In genomic region chr9:83304925-83305324, GRCm38 (mm10) we compare ENCODE assay signal across 15 mouse cellular contexts.
DNase-seq lines count a peak whose midpoint lies in the region; ATAC-seq and TF ChIP-seq lines count a peak whose summit lies in the region.
"Had no signal": no experiment of that assay in that cellular context is flagged by ENCODE, and none has a peak within 500 bp of the region (broad histone marks: within the 10 kb centered on the region; RNA-seq: fewer than 3 reads in every experiment).

No protein-coding gene starts in this region.

- peaks cover 23% of the 10 kb centered on the region for H3K4me1 ChIP-seq in kidney, embryonic 15.5 days
- peaks cover 32% of the 10 kb centered on the region for H3K4me1 ChIP-seq in limb, embryonic 15.5 days
- H3K4me1 ChIP-seq: heart, embryonic 15.5 days; liver, embryonic 15.5 days; megakaryocyte, embryonic 14.5 days had no signal

- H3K4me3 ChIP-seq in kidney, embryonic 15.5 days (replicated peaks): no peak overlapping the region
- H3K4me3 ChIP-seq in limb, embryonic 15.5 days: no peak overlapping the region
- no peak overlapping the region for H3K4me3 ChIP-seq in gastrocnemius, adult 2 months
- H3K4me3 ChIP-seq: heart, embryonic 15.5 days; hindbrain, embryonic 12.5 days; liver, embryonic 15.5 days; megakaryocyte, embryonic 14.5 days had no signal

- no peak for DNase-seq in kidney, adult 8-10 months
- DNase-seq in ES-CJ7 (ENCODE audit: low read depth, low spot score): peak; percentile 61
- DNase-seq in ZHBTc4 (ENCODE audit: low read depth, low spot score): peak; percentile 88
- DNase-seq in B cell, adult 2 months: no peak
- DNase-seq in gastrocnemius, adult 2 months: no peak
- DNase-seq: adrenal gland, adult 8-10 months; cerebellum, postnatal 10 days; kidney, adult 9 months; retina, postnatal 1 day had no signal

- H3K27me3 ChIP-seq in kidney, embryonic 15.5 days: no peaks in the 10 kb centered on the region
- no peaks in the 10 kb centered on the region for H3K27me3 ChIP-seq in limb, embryonic 15.5 days
- H3K27me3 ChIP-seq: hindbrain, embryonic 12.5 days; liver, embryonic 15.5 days had no signal

- intact Hi-C loops in gastrocnemius, adult 2 months (cut with DNase I): no loop called here

- H3K9ac ChIP-seq in kidney, embryonic 15.5 days: no peak overlapping the region
- no peak overlapping the region for H3K9ac ChIP-seq in limb, embryonic 15.5 days
- H3K9ac ChIP-seq: heart, embryonic 15.5 days; hindbrain, embryonic 12.5 days; liver, embryonic 15.5 days had no signal

- ATAC-seq in kidney, embryonic 15.5 days (replicated peaks; ENCODE audit: low FRiP score): peak; percentile 61; the same call in 1 of the 2 replicates
- ATAC-seq in limb, embryonic 15.5 days (ENCODE audit: insufficient number of reproducible peaks, low FRiP score, low TSS enrichment, low read depth): 0 out of 2 replicates have a peak, but pooled peaks have one; percentile 49

- no peak for TF ChIP-seq CTCF in gastrocnemius, adult 2 months (IDR thresholded peaks at IDR 0.05)

- H3K27ac ChIP-seq in kidney, embryonic 15.5 days: peak overlapping the region; percentile 37; the same call in 1 of the 2 replicates
- H3K27ac ChIP-seq in limb, embryonic 15.5 days: 0 out of 2 replicates have a peak overlapping the region, but pooled peaks have one; percentile 11
- no peak overlapping the region for H3K27ac ChIP-seq in gastrocnemius, adult 2 months
- H3K27ac ChIP-seq: heart, embryonic 15.5 days; hindbrain, embryonic 12.5 days; liver, embryonic 15.5 days had no signal

- H3K4me2 ChIP-seq in kidney, embryonic 15.5 days: peak overlapping the region; percentile 18; the same call in 1 of the 2 replicates
- H3K4me2 ChIP-seq in limb, embryonic 15.5 days: no peak overlapping the region
- H3K4me2 ChIP-seq: heart, embryonic 15.5 days; hindbrain, embryonic 12.5 days; liver, embryonic 15.5 days had no signal

- 22% methylated on average over 7 of the region's 7 CpGs for WGBS in kidney, embryonic 15.5 days
- 21% methylated on average over 7 of the region's 7 CpGs for WGBS in limb, embryonic 15.5 days

- H3K9me3 ChIP-seq in kidney, embryonic 15.5 days (replicated peaks): no peaks in the 10 kb centered on the region
- no peaks in the 10 kb centered on the region for H3K9me3 ChIP-seq in limb, embryonic 15.5 days
- H3K9me3 ChIP-seq: heart, embryonic 15.5 days; hindbrain, embryonic 12.5 days; liver, embryonic 15.5 days; megakaryocyte, embryonic 14.5 days had no signal

- H3K36me3 ChIP-seq in kidney, embryonic 15.5 days: no peaks in the 10 kb centered on the region
- H3K36me3 ChIP-seq in limb, embryonic 15.5 days: no peaks in the 10 kb centered on the region
- H3K36me3 ChIP-seq: heart, embryonic 15.5 days; hindbrain, embryonic 12.5 days; liver, embryonic 15.5 days had no signal

Comparison
In these comparisons a context has a peak if more than half of its experiments do, and no peak if none do; other contexts are left out.
1. DNase-seq: peak in ES-CJ7 (single experiment) and ZHBTc4 (single experiment); none in kidney, adult 8-10 months (0 of 2), B cell, adult 2 months (0 of 2) and gastrocnemius, adult 2 months (single experiment).